Mouse (Mus musculus) myocyte (in vitro differentiated cells): ENCODE data around the gene Lpin2. TPM values are rescaled to one million over a fixed set of nuclear protein-coding genes. Genes with fewer than 3 reads are reported as not detected.

Experiments used
- H3K27me3 ChIP-seq: one replicate; pipeline ENCODE4 v1.6.1; 2011; ENCODE audit not compliant: control insufficient read depth, insufficient read depth, insufficient read length
- H3K36me3 ChIP-seq: one replicate; pipeline ENCODE4 v1.6.1; 2011; ENCODE audit not compliant: control insufficient read depth, insufficient read depth
- H3K4me2 ChIP-seq: one replicate; pipeline ENCODE4 v1.6.1; 2011; ENCODE audit warnings: low read depth, control low read depth
- H3K4me3 ChIP-seq: one replicate; pipeline ENCODE4 v1.5.1; 2011; ENCODE audit warnings: mild to moderate bottlenecking, control low read depth, moderate library complexity
- H3K79me2 ChIP-seq: one replicate; pipeline ENCODE4 v1.6.1; 2011; ENCODE audit not compliant: control insufficient read depth, insufficient read depth
- H3ac ChIP-seq: one replicate; pipeline ENCODE4 v1.6.1; 2011; ENCODE audit not compliant: control insufficient read depth, insufficient read length
- CEBPB ChIP-seq: IDR thresholded peaks from 2 replicates; pipeline ENCODE4 v1.6.1; 2011; ENCODE audit warnings: mild to moderate bottlenecking, moderate library complexity; ENCODE audit not compliant: poor library complexity, insufficient read depth, severe bottlenecking
- E2F4 ChIP-seq: IDR thresholded peaks from one replicate; pipeline ENCODE4 v1.6.1; 2011; ENCODE audit warnings: mild to moderate bottlenecking, control low read depth, moderate library complexity; ENCODE audit not compliant: insufficient read depth
- MAX ChIP-seq: IDR thresholded peaks from one replicate; pipeline ENCODE4 v1.6.1; 2011; ENCODE audit warnings: low read depth, mild to moderate bottlenecking, control low read depth
- MYOD1 ChIP-seq, 3 experiments: IDR thresholded peaks; one replicate each; pipeline ENCODE4 v1.6.1; 2011; ENCODE audit warnings: control low read depth in 2 of 3, low read depth in 2 of 3, mild to moderate bottlenecking in 2 of 3, moderate library complexity in 1 of 3; ENCODE audit not compliant: insufficient read length in 2 of 3, control insufficient read depth in 1 of 3
- MYOG ChIP-seq, 3 experiments: IDR thresholded peaks; one replicate each; pipeline ENCODE4 v1.6.1; 2011; ENCODE audit warnings: control low read depth in 2 of 3, low read depth in 2 of 3, mild to moderate bottlenecking in 2 of 3; ENCODE audit not compliant: insufficient read length in 2 of 3, control insufficient read depth in 1 of 3, insufficient read depth in 1 of 3
- POLR2A ChIP-seq: IDR thresholded peaks from one replicate; pipeline ENCODE4 v1.6.1; 2011; ENCODE audit warnings: low read depth, mild to moderate bottlenecking, control low read depth, moderate library complexity; ENCODE audit not compliant: insufficient read length
- POLR2AphosphoS2 ChIP-seq: IDR thresholded peaks from one replicate; pipeline ENCODE4 v1.6.1; 2011; ENCODE audit warnings: low read depth, control low read depth; ENCODE audit not compliant: insufficient read length
- REST ChIP-seq: IDR thresholded peaks from one replicate; pipeline ENCODE4 v1.6.1; 2011; ENCODE audit warnings: mild to moderate bottlenecking, control low read depth, moderate library complexity; ENCODE audit not compliant: insufficient read depth, insufficient read length
- SRF ChIP-seq: IDR thresholded peaks from one replicate; pipeline ENCODE4 v1.6.1; 2011; ENCODE audit warnings: low read depth; ENCODE audit not compliant: control insufficient read depth, insufficient read length
- TCF12 ChIP-seq: IDR thresholded peaks from one replicate; pipeline ENCODE4 v1.6.1; 2011; ENCODE audit warnings: mild to moderate bottlenecking, control low read depth; ENCODE audit not compliant: poor library complexity, insufficient read depth, severe bottlenecking
- TCF3 ChIP-seq: IDR thresholded peaks from one replicate; pipeline ENCODE4 v1.6.1; 2011; ENCODE audit warnings: low read depth, control low read depth; ENCODE audit not compliant: insufficient read length
- USF1 ChIP-seq: IDR thresholded peaks from one replicate; pipeline ENCODE4 v1.6.1; 2011; ENCODE audit warnings: low read depth, mild to moderate bottlenecking, control low read depth, moderate library complexity
- polyA plus RNA-seq: library from polyadenylated mRNA; unstranded; fragments of >200 nt; fragmentation: generic; extraction: Trizol; gene quantifications from one replicate; pipeline ENCODE4 v1.2.1, GENCODE M21; 2012; ENCODE audit warnings: missing spikeins

The Lpin2 gene
- polyA plus RNA-seq, 1 experiment, result 6.4 TPM

- no peaks in the 10 kb centered on the region for H3K79me2 ChIP-seq
- H3K4me2 ChIP-seq, result no peak overlapping the region
- TF ChIP-seq CEBPB, result no peak
- TF ChIP-seq MYOD1 (IDR thresholded peaks at IDR 0.05; ENCODE audit: control insufficient read depth in 1 of 3, insufficient read length in 2 of 3, low read depth in 2 of 3), result no peak
- no peak for TF ChIP-seq REST
- no peak for TF ChIP-seq SRF
- no peak for TF ChIP-seq POLR2AphosphoS2
- no peak for TF ChIP-seq MAX
- no peak for TF ChIP-seq POLR2A
- no peak for TF ChIP-seq TCF3
- TF ChIP-seq TCF12, result no peak
- no peak for TF ChIP-seq E2F4
- TF ChIP-seq MYOG (IDR thresholded peaks at IDR 0.05; ENCODE audit: control insufficient read depth in 1 of 3, insufficient read depth in 1 of 3, insufficient read length in 2 of 3, low read depth in 2 of 3), result no peak
- no peak for TF ChIP-seq USF1
- H3K36me3 ChIP-seq, result no peaks in the 10 kb centered on the region
- no peak overlapping the region for H3K4me3 ChIP-seq
- no peaks in the 10 kb centered on the region for H3K27me3 ChIP-seq
- no peak overlapping the region for H3ac ChIP-seq
Observed at GRCm38 (mm10) chr17:71284890-71285289, 102.5 kb downstream of the Lpin2 start.

- H3K36me3 ChIP-seq, result no peaks in the 10 kb centered on the region
- H3K79me2 ChIP-seq, result no peaks in the 10 kb centered on the region
- TF ChIP-seq SRF (no peak), MYOG (IDR thresholded peaks at IDR 0.05; ENCODE audit: control insufficient read depth in 1 of 3, insufficient read depth in 1 of 3, insufficient read length in 2 of 3, low read depth in 2 of 3) (no peak), MYOD1 (IDR thresholded peaks at IDR 0.05; ENCODE audit: control insufficient read depth in 1 of 3, insufficient read length in 2 of 3, low read depth in 2 of 3) (no peak), REST (no peak), E2F4 (no peak), POLR2AphosphoS2 (no peak), POLR2A (no peak), USF1 (no peak), CEBPB (no peak), MAX (no peak), TCF12 (no peak), TCF3 (no peak)
- no peaks in the 10 kb centered on the region for H3K27me3 ChIP-seq
- H3K4me3 ChIP-seq, result no peak overlapping the region
- peak overlapping the region; percentile 44 for H3K4me2 ChIP-seq
- no peak overlapping the region for H3ac ChIP-seq
Observed at GRCm38 (mm10) chr17:71285929-71286328, 103.6 kb downstream of the Lpin2 start.

GRCm38 (mm10) chr17:71287586-71287985, 105.2 kb downstream of the Lpin2 start:
- Histone ChIP-seq H3K36me3 (no peaks in the 10 kb centered on the region), H3K4me3 (no peak overlapping the region), H3K79me2 (no peaks in the 10 kb centered on the region), H3K4me2 (no peak overlapping the region), H3K27me3 (no peaks in the 10 kb centered on the region), H3ac (no peak overlapping the region)
- TF ChIP-seq POLR2A, result no peak
- TF ChIP-seq E2F4, result no peak
- TF ChIP-seq MYOG (IDR thresholded peaks at IDR 0.05; ENCODE audit: control insufficient read depth in 1 of 3, insufficient read depth in 1 of 3, insufficient read length in 2 of 3, low read depth in 2 of 3), result no peak

- no peak overlapping the region for H3K4me2 ChIP-seq
- no peak overlapping the region for H3K4me3 ChIP-seq
- H3K79me2 ChIP-seq, result no peaks in the 10 kb centered on the region
- TF ChIP-seq MAX (no peak), TCF3 (no peak), POLR2AphosphoS2 (no peak), CEBPB (no peak), MYOG (IDR thresholded peaks at IDR 0.05; ENCODE audit: control insufficient read depth in 1 of 3, insufficient read depth in 1 of 3, insufficient read length in 2 of 3, low read depth in 2 of 3) (no peak), USF1 (no peak), POLR2A (no peak), TCF12 (no peak), MYOD1 (IDR thresholded peaks at IDR 0.05; ENCODE audit: control insufficient read depth in 1 of 3, insufficient read length in 2 of 3, low read depth in 2 of 3) (no peak), REST (no peak), E2F4 (no peak), SRF (no peak)
- H3K27me3 ChIP-seq, result no peaks in the 10 kb centered on the region
- H3K36me3 ChIP-seq, result no peaks in the 10 kb centered on the region
- H3ac ChIP-seq, result no peak overlapping the region
Observed at GRCm38 (mm10) chr17:71288145-71288758, 105.9 kb downstream of the Lpin2 start.
